Mouse (Mus musculus): ENCODE measurements around the gene Ptx4. TPM values are rescaled to one million over a fixed set of nuclear protein-coding genes. Genes with fewer than 3 reads are reported as not detected.
A peak's percentile ranks its signal among the peaks of the same experiment; 100 is the strongest.

Ptx4 gene
- polyA plus RNA-seq, 1 experiment from 2014 or later, result 0.25 TPM

- WGBS, result 32% methylated on average over 6 of the region's 6 CpGs
- Histone ChIP-seq H3K4me2 (replicated peaks) (no peak overlapping the region), H3K27ac (no peak overlapping the region), H3K27me3 (replicated peaks) (no peaks in the 10 kb centered on the region), H3K4me3 (replicated peaks) (no peak overlapping the region), H3K9ac (no peak overlapping the region), H3K9me3 (no peaks in the 10 kb centered on the region), H3K4me1 (replicated peaks) (peaks cover 5% of the 10 kb centered on the region; the same call in 1 of the 2 replicates), H3K36me3 (0 out of 2 replicates have a peak, but pooled peaks cover 3% of the 10 kb centered on the region)
- ATAC-seq, result peak; percentile 65
These were observed 45.6 kb downstream of the Ptx4 start for GRCm38 (mm10) chr17:25165970-25166671.

DNA sequence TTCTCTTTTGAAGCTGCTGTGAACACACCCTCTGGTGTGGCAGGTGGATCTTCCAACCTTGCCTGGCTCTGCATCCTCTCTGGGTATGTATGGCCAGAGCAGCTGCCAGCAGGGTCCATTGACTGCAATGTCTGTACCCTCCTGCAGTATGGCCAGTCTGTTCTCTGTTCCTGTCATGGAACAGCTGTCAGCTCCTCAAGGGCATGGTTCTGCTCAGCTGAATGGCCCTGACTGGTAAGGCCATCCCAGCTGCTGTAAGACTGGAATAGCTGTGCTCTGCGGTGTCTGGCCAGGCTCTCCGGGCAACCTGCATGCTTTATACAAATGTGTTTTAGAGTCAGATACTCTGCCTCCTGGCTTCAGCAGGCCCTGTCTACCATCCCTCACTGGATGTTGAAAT lies 49.1 kb downstream of the Ptx4 start:
- Histone ChIP-seq H3K4me2 (replicated peaks) (no peak overlapping the region), H3K4me1 (replicated peaks) (peaks cover 5% of the 10 kb centered on the region; the same call in 1 of the 2 replicates), H3K9ac (no peak overlapping the region), H3K36me3 (no peaks in the 10 kb centered on the region), H3K27ac (no peak overlapping the region), H3K27me3 (replicated peaks) (no peaks in the 10 kb centered on the region), H3K9me3 (no peaks in the 10 kb centered on the region), H3K4me3 (replicated peaks) (no peak overlapping the region)
- 80% methylated on average over 2 of the region's 2 CpGs for WGBS
- ATAC-seq, result no peak

GRCm38 (mm10) chr17:25172558-25172957 lies 52.0 kb downstream of the Ptx4 start:
- Histone ChIP-seq H3K4me2 (replicated peaks) (no peak overlapping the region), H3K9me3 (no peaks in the 10 kb centered on the region), H3K4me1 (replicated peaks) (peaks cover 6% of the 10 kb centered on the region; the same call in 1 of the 2 replicates), H3K36me3 (no peaks in the 10 kb centered on the region), H3K4me3 (replicated peaks) (no peak overlapping the region), H3K27me3 (replicated peaks) (no peaks in the 10 kb centered on the region), H3K9ac (no peak overlapping the region), H3K27ac (no peak overlapping the region)
- ATAC-seq, result no peak
- WGBS, result 79% methylated on average over 3 of the region's 3 CpGs

Other genes starting within 250 kb of the Ptx4 start
- 51.5 and 57.9 TPM in 2 replicates for gene Nubp2, start 234.4 kb upstream of the Ptx4 start, polyA plus RNA-seq (2015; fragmentation: Nextera tagmentation; extraction: Ambion mirVana)
- gene Spsb3, start 234.1 kb upstream of the Ptx4 start, polyA plus RNA-seq (2015; fragmentation: Nextera tagmentation; extraction: Ambion mirVana), result 32.0 and 33.4 TPM in 2 replicates
- 27.3 and 27.4 TPM in 2 replicates for gene Eme2, start 225.7 kb upstream of the Ptx4 start, polyA plus RNA-seq (2015; fragmentation: Nextera tagmentation; extraction: Ambion mirVana)
- 111 and 117 TPM in 2 replicates for gene Mrps34, start 225.6 kb upstream of the Ptx4 start, polyA plus RNA-seq (2015; fragmentation: Nextera tagmentation; extraction: Ambion mirVana)
- gene Nme3, start 224.3 kb upstream of the Ptx4 start, polyA plus RNA-seq (2015; fragmentation: Nextera tagmentation; extraction: Ambion mirVana), result 71.7 and 85.4 TPM in 2 replicates
- 22.4 and 23.2 TPM in 2 replicates for gene Mapk8ip3, start 183.8 kb upstream of the Ptx4 start, polyA plus RNA-seq (2015; fragmentation: Nextera tagmentation; extraction: Ambion mirVana)
- gene Jpt2, start 160.1 kb upstream of the Ptx4 start, polyA plus RNA-seq (2015; fragmentation: Nextera tagmentation; extraction: Ambion mirVana), result 183 and 187 TPM in 2 replicates
- 5.2 and 5.3 TPM in 2 replicates for gene Cramp1l, start 105.0 kb upstream of the Ptx4 start, polyA plus RNA-seq (2015; fragmentation: Nextera tagmentation; extraction: Ambion mirVana)
- gene Ift140, start 104.7 kb upstream of the Ptx4 start, polyA plus RNA-seq (2015; fragmentation: Nextera tagmentation; extraction: Ambion mirVana), result 12.3 and 14.8 TPM in 2 replicates
- 22.8 and 23.2 TPM in 2 replicates for gene Tmem204, start 37.2 kb upstream of the Ptx4 start, polyA plus RNA-seq (2015; fragmentation: Nextera tagmentation; extraction: Ambion mirVana)
- 34.0 and 39.3 TPM in 2 replicates for gene Telo2, start 4.8 kb upstream of the Ptx4 start, polyA plus RNA-seq (2015; fragmentation: Nextera tagmentation; extraction: Ambion mirVana)
- gene Clcn7, start 12.6 kb downstream of the Ptx4 start, polyA plus RNA-seq (2015; fragmentation: Nextera tagmentation; extraction: Ambion mirVana), result 20.3 and 20.4 TPM in 2 replicates
- 0.16 and 0.19 TPM in 2 replicates for gene Ccdc154, start 41.7 kb downstream of the Ptx4 start, polyA plus RNA-seq (2015; fragmentation: Nextera tagmentation; extraction: Ambion mirVana)
- gene Gm38655, start 54.7 kb downstream of the Ptx4 start, polyA plus RNA-seq (2015; fragmentation: Nextera tagmentation; extraction: Ambion mirVana), result 1.2 and 1.7 TPM in 2 replicates
- gene BC003965, start 63.8 kb downstream of the Ptx4 start, polyA plus RNA-seq (2015; fragmentation: Nextera tagmentation; extraction: Ambion mirVana), result 37.4 and 39.5 TPM in 2 replicates
- gene Unkl, start 67.6 kb downstream of the Ptx4 start, polyA plus RNA-seq (2015; fragmentation: Nextera tagmentation; extraction: Ambion mirVana), result 6.0 and 6.6 TPM in 2 replicates
- 40.6 and 42.7 TPM in 2 replicates for gene Gnptg, start 119.4 kb downstream of the Ptx4 start, polyA plus RNA-seq (2015; fragmentation: Nextera tagmentation; extraction: Ambion mirVana)
- gene Tsr3, start 119.4 kb downstream of the Ptx4 start, polyA plus RNA-seq (2015; fragmentation: Nextera tagmentation; extraction: Ambion mirVana), result 37.7 and 38.5 TPM in 2 replicates
- gene Baiap3, start 135.6 kb downstream of the Ptx4 start, polyA plus RNA-seq (2015; fragmentation: Nextera tagmentation; extraction: Ambion mirVana), result 4.0 and 4.3 TPM in 2 replicates
- 490 and 556 TPM in 2 replicates for gene Ube2i, start 153.9 kb downstream of the Ptx4 start, polyA plus RNA-seq (2015; fragmentation: Nextera tagmentation; extraction: Ambion mirVana)
- gene Prss34, start 177.6 kb downstream of the Ptx4 start, polyA plus RNA-seq (2015; fragmentation: Nextera tagmentation; extraction: Ambion mirVana), result 0.62 TPM in 1 of 2 replicates, not detected in the other
- gene Prss28, start 187.9 kb downstream of the Ptx4 start, polyA plus RNA-seq (2015; fragmentation: Nextera tagmentation; extraction: Ambion mirVana), result not detected in 2 replicates
- not detected in 2 replicates for gene Prss29, start 197.9 kb downstream of the Ptx4 start, polyA plus RNA-seq (2015; fragmentation: Nextera tagmentation; extraction: Ambion mirVana)
- not detected in 2 replicates for gene Tpsab1, start 224.8 kb downstream of the Ptx4 start, polyA plus RNA-seq (2015; fragmentation: Nextera tagmentation; extraction: Ambion mirVana)
- 1.9 TPM in 2 replicates for gene Tpsb2, start 245.5 kb downstream of the Ptx4 start, polyA plus RNA-seq (2015; fragmentation: Nextera tagmentation; extraction: Ambion mirVana)
- 14.3 and 17.6 TPM in 2 replicates for gene Tpsg1, start 248.5 kb downstream of the Ptx4 start, polyA plus RNA-seq (2015; fragmentation: Nextera tagmentation; extraction: Ambion mirVana)